Mouse (Mus musculus): ENCODE measurements around the gene Cldn34b1.
"Not testable (repeated sequence)": the region's sequence is repeated elsewhere in the genome, so short reads cannot be mapped to it uniquely, and the experiment has no call there.

The Cldn34b1 gene

GRCm38 (mm10) chrX:154890167-154890566, at the start of gene Cldn34b1:
Gene Cldn34b1 (minus strand): TSS chrX:154890267.
- DNase-seq (ENCODE audit: low spot score): not testable (repeated sequence)

GRCm38 (mm10) chrX:154935887-154936286, 45.8 kb upstream of the Cldn34b1 start, which contains the start of gene Magea6:
Gene Magea6 (minus strand): TSS chrX:154935987.
- DNase-seq (ENCODE audit: low spot score): not testable (repeated sequence)
